Mouse (Mus musculus): ENCODE results near the gene Cmip. TPM values are rescaled to one million over a fixed set of nuclear protein-coding genes. Genes with fewer than 3 reads are reported as not detected.

Cmip gene
- polyA plus RNA-seq, 1 experiment: 103 TPM

GRCm38 (mm10) chr8:117297913-117298518 lies 41.2 kb downstream of the Cmip start:
- WGBS: 54% methylated on average over 12 of the region's 12 CpGs
- Histone ChIP-seq H3K36me3 (ENCODE audit: control insufficient read depth, insufficient read depth, low read length) (no peaks in the 10 kb centered on the region), H3K27me3 (ENCODE audit: control insufficient read depth, insufficient read depth, low read length) (no peaks in the 10 kb centered on the region), H3K27ac (ENCODE audit: control insufficient read depth, insufficient read depth, low read length) (no peak overlapping the region), H3K4me1 (replicated peaks; ENCODE audit: control insufficient read depth, insufficient read depth, low read length) (peaks cover 15% of the 10 kb centered on the region), H3K4me3 (ENCODE audit: control insufficient read depth, insufficient read depth, low read length) (no peak overlapping the region)
- no peak for DNase-seq
- no peak for TF ChIP-seq POLR2A (IDR thresholded peaks at IDR 0.05; ENCODE audit: control insufficient read depth, extremely low read depth, insufficient read depth, low read length, poor library complexity)
- no peak for TF ChIP-seq CTCF (IDR thresholded peaks at IDR 0.05; ENCODE audit: borderline replicate concordance, control insufficient read depth, extremely low read depth, insufficient read depth, low read length, poor library complexity)

- H3K36me3 ChIP-seq (ENCODE audit: control insufficient read depth, insufficient read depth, low read length): no peaks in the 10 kb centered on the region
- 93% methylated on average over 10 of the region's 10 CpGs for WGBS
- peaks cover 27% of the 10 kb centered on the region for H3K4me1 ChIP-seq (replicated peaks; ENCODE audit: control insufficient read depth, insufficient read depth, low read length)
- no peak overlapping the region for H3K27ac ChIP-seq (ENCODE audit: control insufficient read depth, insufficient read depth, low read length)
- DNase-seq: no peak
- H3K4me3 ChIP-seq (ENCODE audit: control insufficient read depth, insufficient read depth, low read length): no peak overlapping the region
- H3K27me3 ChIP-seq (ENCODE audit: control insufficient read depth, insufficient read depth, low read length): no peaks in the 10 kb centered on the region
- TF ChIP-seq CTCF (IDR thresholded peaks at IDR 0.05; ENCODE audit: borderline replicate concordance, control insufficient read depth, extremely low read depth, insufficient read depth, low read length, poor library complexity): no peak
Observed at GRCm38 (mm10) chr8:117299204-117299603, 42.3 kb downstream of the Cmip start.

GRCm38 (mm10) chr8:117300188-117300587 lies 43.3 kb downstream of the Cmip start:
- TF ChIP-seq POLR2A (IDR thresholded peaks at IDR 0.05; ENCODE audit: control insufficient read depth, extremely low read depth, insufficient read depth, low read length, poor library complexity) (no peak), CTCF (IDR thresholded peaks at IDR 0.05; ENCODE audit: borderline replicate concordance, control insufficient read depth, extremely low read depth, insufficient read depth, low read length, poor library complexity) (no peak)
- Histone ChIP-seq H3K4me3 (ENCODE audit: control insufficient read depth, insufficient read depth, low read length) (no peak overlapping the region), H3K36me3 (ENCODE audit: control insufficient read depth, insufficient read depth, low read length) (no peaks in the 10 kb centered on the region), H3K27ac (ENCODE audit: control insufficient read depth, insufficient read depth, low read length) (no peak overlapping the region), H3K4me1 (replicated peaks; ENCODE audit: control insufficient read depth, insufficient read depth, low read length) (peaks cover 32% of the 10 kb centered on the region), H3K27me3 (ENCODE audit: control insufficient read depth, insufficient read depth, low read length) (no peaks in the 10 kb centered on the region)
- WGBS: 90% methylated on average over 7 of the region's 7 CpGs
- no peak for DNase-seq

- Histone ChIP-seq H3K36me3 (ENCODE audit: control insufficient read depth, insufficient read depth, low read length) (no peaks in the 10 kb centered on the region), H3K27ac (ENCODE audit: control insufficient read depth, insufficient read depth, low read length) (no peak overlapping the region), H3K4me1 (replicated peaks; ENCODE audit: control insufficient read depth, insufficient read depth, low read length) (peaks cover 35% of the 10 kb centered on the region), H3K4me3 (ENCODE audit: control insufficient read depth, insufficient read depth, low read length) (no peak overlapping the region), H3K27me3 (ENCODE audit: control insufficient read depth, insufficient read depth, low read length) (no peaks in the 10 kb centered on the region)
- TF ChIP-seq POLR2A (IDR thresholded peaks at IDR 0.05; ENCODE audit: control insufficient read depth, extremely low read depth, insufficient read depth, low read length, poor library complexity) (no peak), CTCF (IDR thresholded peaks at IDR 0.05; ENCODE audit: borderline replicate concordance, control insufficient read depth, extremely low read depth, insufficient read depth, low read length, poor library complexity) (no peak)
- DNase-seq: no peak
- 81% methylated on average over 12 of the region's 12 CpGs for WGBS
Observed at GRCm38 (mm10) chr8:117301457-117302041, 44.7 kb downstream of the Cmip start.

GRCm38 (mm10) chr8:117302072-117302471 lies 45.2 kb downstream of the Cmip start:
- H3K4me1 ChIP-seq (replicated peaks; ENCODE audit: control insufficient read depth, insufficient read depth, low read length): peaks cover 40% of the 10 kb centered on the region
- H3K27ac ChIP-seq (ENCODE audit: control insufficient read depth, insufficient read depth, low read length): no peak overlapping the region
- no peak for DNase-seq
- H3K27me3 ChIP-seq (ENCODE audit: control insufficient read depth, insufficient read depth, low read length): no peaks in the 10 kb centered on the region
- H3K4me3 ChIP-seq (ENCODE audit: control insufficient read depth, insufficient read depth, low read length): no peak overlapping the region
- 93% methylated on average over 11 of the region's 11 CpGs for WGBS
- H3K36me3 ChIP-seq (ENCODE audit: control insufficient read depth, insufficient read depth, low read length): no peaks in the 10 kb centered on the region
- TF ChIP-seq CTCF (IDR thresholded peaks at IDR 0.05; ENCODE audit: borderline replicate concordance, control insufficient read depth, extremely low read depth, insufficient read depth, low read length, poor library complexity) (no peak), POLR2A (IDR thresholded peaks at IDR 0.05; ENCODE audit: control insufficient read depth, extremely low read depth, insufficient read depth, low read length, poor library complexity) (no peak)

- no peaks in the 10 kb centered on the region for H3K36me3 ChIP-seq (ENCODE audit: control insufficient read depth, insufficient read depth, low read length)
- peaks cover 50% of the 10 kb centered on the region for H3K4me1 ChIP-seq (replicated peaks; ENCODE audit: control insufficient read depth, insufficient read depth, low read length)
- no peak overlapping the region; the same call in 1 of the 2 replicates for H3K27ac ChIP-seq (ENCODE audit: control insufficient read depth, insufficient read depth, low read length)
- H3K4me3 ChIP-seq (ENCODE audit: control insufficient read depth, insufficient read depth, low read length): no peak overlapping the region
- no peaks in the 10 kb centered on the region for H3K27me3 ChIP-seq (ENCODE audit: control insufficient read depth, insufficient read depth, low read length)
- 33% methylated on average over 9 of the region's 9 CpGs for whole genome bisulfite sequencing
- TF ChIP-seq CTCF (IDR thresholded peaks at IDR 0.05; ENCODE audit: borderline replicate concordance, control insufficient read depth, extremely low read depth, insufficient read depth, low read length, poor library complexity) (no peak), POLR2A (IDR thresholded peaks at IDR 0.05; ENCODE audit: control insufficient read depth, extremely low read depth, insufficient read depth, low read length, poor library complexity) (no peak)
- no peak for DNase-seq
Observed at GRCm38 (mm10) chr8:117303666-117304065, 46.8 kb downstream of the Cmip start.
